Mouse (Mus musculus) adrenal gland, adult 18-20 months (tissue): ENCODE results near the gene Mrps14. TPM values are rescaled to one million over a fixed set of nuclear protein-coding genes. Genes with fewer than 3 reads are reported as not detected.

Experiments
- DNase-seq, 2 experiments: peaks; one replicate each; pipeline ENCODE4 v3.0.0; 2021 to 2022; ENCODE audit warnings: low spot score in 2 of 2
- long read RNA-seq, 2 experiments: library from polyadenylated mRNA; stranded (forward); transcript quantifications; one replicate each; pipeline ENCODE4 v2.0.0; 2021
- total RNA-seq, 2 experiments: library from RNA; stranded (reverse); gene quantifications; 1 replicate in 1 of 2; 2 replicates in 1 of 2; pipeline ENCODE4 v1.2.3; 2021

Mrps14 gene
- total RNA-seq, result 100 to 1,000 TPM; 101 TPM
- long read RNA-seq, experiment 1, transcript Mrps14-203 (3 exons, 2,999 nt), result major isoform, 43 of 45 reads
- long read RNA-seq, experiment 1, partial matches to known transcripts, result 2 of 45 reads
- long read RNA-seq, experiment 1, other reads (novel, unspliced or antisense), result 0 of 45 reads
- long read RNA-seq, experiment 2, transcript Mrps14-203 (3 exons, 2,999 nt), result major isoform, 208 of 221 reads
- long read RNA-seq, experiment 2, partial matches to known transcripts, result 5 of 221 reads
- long read RNA-seq, experiment 2, other reads (novel, unspliced or antisense), result 7 of 221 reads

GRCm38 (mm10) chr1:160194529-160195336 is at the start of gene Mrps14:
Gene Mrps14 (plus strand): TSS chr1:160195215.
- DNase-seq, result peak; percentile 95 to 96

GRCm38 (mm10) chr1:160145606-160146005 is 49.4 kb upstream of the Mrps14 start:
- DNase-seq, result no peak

DNA sequence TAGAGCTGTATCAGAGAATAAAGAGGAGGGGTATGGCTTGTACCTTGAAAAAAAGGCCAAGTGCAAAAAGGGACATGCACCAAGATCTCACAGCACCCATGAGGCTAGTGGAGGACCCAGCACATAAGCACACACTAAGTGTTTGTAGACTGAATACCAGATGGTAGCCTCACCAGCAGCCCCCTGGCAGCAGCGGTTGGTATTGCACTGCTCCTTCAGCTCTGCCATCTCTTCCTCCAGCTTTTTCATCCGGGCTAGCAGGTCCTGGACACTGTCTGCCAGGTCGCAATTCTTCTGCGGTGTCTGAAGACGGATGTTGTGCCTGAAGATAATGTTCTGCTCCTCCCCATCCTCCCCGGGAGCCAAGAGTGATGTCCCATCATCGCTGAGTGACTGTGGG is 47.7 kb upstream of the Mrps14 start:
- DNase-seq, result no peak

DNA sequence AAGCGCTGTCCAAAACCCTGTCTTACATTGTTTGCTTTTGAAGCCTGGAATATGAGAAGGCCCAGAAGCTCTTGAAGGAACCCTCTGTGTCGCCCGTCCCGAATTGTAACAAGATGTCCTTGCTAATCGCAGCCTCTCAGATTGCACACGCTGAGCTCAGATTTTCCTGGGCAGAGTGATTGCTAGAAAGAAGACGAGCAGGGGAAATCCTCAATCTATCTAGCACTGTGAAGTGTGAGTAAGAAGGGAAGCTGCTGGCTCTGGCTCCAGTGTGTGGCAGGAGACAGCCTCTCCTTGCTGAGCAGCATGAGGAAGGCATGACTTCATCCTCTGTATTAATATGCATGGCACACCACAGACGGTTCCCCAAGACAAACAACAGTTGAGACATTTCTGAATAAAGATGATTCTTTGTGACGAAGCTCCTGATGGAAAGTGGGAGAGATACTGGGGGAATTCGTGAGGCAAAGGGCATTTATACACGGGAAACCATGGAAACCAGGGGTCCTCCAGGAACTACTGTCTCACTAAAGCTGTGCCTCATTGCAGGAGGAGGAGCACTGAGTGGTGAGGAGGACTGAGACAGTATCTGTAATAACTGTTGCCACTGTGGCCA is 45.6 kb upstream of the Mrps14 start:
- DNase-seq, result no peak

GRCm38 (mm10) chr1:160150726-160151125 is 44.3 kb upstream of the Mrps14 start:
- DNase-seq, result no peak

GRCm38 (mm10) chr1:160153480-160153879 is 41.5 kb upstream of the Mrps14 start, which contains the start of gene Tnn:
Gene Tnn (minus strand): TSS chr1:160153580.
- DNase-seq, result no peak

DNA sequence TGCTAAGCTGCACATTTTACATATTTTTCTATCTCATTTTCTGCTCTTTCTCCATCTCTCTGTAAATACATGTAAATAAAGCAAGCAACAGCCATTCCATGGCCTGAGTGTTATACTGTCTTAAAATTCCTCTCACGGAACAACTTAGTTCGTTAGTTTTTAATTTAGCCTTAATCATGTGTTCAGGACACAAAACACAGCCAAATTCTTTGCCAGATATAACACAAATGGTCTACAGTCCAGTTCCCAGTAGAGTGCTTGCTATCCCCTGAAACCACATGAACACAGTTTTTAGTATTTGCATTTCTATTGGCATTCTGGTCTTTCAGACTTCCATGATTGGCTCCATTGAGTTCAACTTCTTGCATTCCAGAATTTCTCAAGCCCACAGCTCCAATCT is 36.8 kb upstream of the Mrps14 start:
- no peak for DNase-seq

GRCm38 (mm10) chr1:160166600-160166999 is 28.4 kb upstream of the Mrps14 start:
- DNase-seq, result no peak

GRCm38 (mm10) chr1:160176903-160177302 is 18.1 kb upstream of the Mrps14 start:
- no peak for DNase-seq

GRCm38 (mm10) chr1:160181216-160181615 is 13.8 kb upstream of the Mrps14 start:
- no peak for DNase-seq

- no peak for DNase-seq
Observed at GRCm38 (mm10) chr1:160184506-160184905, 10.5 kb upstream of the Mrps14 start.

GRCm38 (mm10) chr1:160195337-160195663 is 285 bp downstream of the Mrps14 start:
- DNase-seq, result no peak

DNA sequence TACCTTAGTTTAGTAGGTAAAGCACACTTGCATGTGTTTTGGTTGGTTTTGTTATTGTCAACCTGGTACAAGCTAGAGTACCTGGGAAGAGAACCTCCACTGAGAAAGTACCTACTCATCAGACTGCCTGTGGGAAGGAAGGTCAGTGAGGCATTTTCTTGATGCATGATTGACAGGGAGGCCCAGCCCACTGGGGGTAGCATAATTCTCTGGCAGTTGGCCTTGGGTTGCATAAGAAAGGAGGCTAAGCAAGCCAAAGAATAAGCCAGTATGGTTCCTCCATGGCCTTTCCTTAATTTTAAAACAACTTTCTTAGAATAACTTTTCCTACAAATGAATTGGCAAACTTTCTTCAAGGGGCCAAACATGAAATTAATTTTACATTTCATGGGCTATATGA is 10.5 kb downstream of the Mrps14 start:
- no peak for DNase-seq

GRCm38 (mm10) chr1:160209844-160210243 is 14.8 kb downstream of the Mrps14 start:
- no peak for DNase-seq

DNA sequence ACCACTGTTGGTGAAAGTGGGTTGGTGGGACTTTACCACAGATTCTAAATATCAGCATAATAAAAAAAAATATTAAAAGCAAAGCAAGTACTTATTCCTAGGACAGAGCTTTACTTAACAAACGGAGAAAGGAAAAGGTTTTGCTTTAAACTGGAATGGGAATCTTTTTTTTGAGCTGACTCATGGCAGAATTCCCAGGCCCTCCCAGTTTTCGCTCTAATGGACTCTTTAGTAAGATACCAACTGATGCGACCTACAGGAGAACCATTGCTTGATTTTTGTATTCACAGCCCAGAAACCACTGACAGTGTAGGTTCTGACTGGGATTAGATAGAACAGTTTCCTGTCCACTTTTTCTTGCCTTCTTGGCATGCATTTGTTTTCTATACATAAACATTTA is 15.6 kb downstream of the Mrps14 start:
- no peak for DNase-seq

DNA sequence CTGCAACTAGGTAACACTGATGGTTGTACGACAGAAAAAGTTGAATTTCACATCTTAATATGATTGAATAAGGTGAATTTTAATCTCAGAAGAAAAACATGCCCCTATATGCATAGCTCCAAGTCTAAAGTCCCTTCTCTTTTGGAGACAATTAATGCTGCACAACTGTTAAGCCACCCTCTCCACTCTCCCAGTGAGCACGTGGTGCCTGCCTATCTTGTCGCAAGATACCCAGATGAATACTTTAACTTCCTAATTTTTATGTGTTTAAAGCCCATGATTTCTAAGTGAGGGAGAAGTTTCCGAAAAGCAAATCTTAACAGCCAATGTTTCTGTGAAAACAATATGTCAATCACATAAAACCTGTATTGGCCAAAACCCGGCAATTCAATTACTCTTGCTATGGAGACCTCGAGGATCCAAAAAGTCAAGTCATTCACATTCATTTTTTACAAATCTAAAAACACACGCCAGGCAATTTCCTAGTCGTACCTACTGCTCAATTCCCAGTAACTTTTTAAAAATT is 16.6 kb downstream of the Mrps14 start:
- no peak for DNase-seq

- no peak for DNase-seq
Observed at GRCm38 (mm10) chr1:160212123-160212691, 17.2 kb downstream of the Mrps14 start.

- peak; percentile 100 for DNase-seq
Observed at GRCm38 (mm10) chr1:160212703-160213669, 18.0 kb downstream of the Mrps14 start, which contains the start of gene Cacybp. Gene Cacybp (minus strand): TSS chr1:160212875.

DNA sequence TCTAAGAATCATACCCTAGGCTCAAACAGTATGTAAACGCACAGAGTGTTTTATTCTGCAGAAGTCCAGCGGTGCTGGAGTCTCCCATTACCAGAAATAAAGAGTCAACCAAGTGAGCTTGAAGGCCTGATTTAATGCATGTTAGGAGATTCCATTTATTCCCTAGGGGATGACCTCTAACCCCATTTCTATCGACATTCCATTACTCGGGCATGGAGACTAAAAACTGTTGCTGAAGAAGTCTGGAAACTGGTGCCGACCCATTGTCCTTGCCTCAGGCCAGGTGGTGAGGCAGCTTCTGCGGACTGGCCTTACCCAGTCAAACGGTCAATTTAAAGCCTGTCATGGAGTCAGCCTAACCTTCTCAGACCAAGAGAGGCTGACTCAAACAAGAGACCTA is 19.2 kb downstream of the Mrps14 start:
- DNase-seq, result no peak

DNA sequence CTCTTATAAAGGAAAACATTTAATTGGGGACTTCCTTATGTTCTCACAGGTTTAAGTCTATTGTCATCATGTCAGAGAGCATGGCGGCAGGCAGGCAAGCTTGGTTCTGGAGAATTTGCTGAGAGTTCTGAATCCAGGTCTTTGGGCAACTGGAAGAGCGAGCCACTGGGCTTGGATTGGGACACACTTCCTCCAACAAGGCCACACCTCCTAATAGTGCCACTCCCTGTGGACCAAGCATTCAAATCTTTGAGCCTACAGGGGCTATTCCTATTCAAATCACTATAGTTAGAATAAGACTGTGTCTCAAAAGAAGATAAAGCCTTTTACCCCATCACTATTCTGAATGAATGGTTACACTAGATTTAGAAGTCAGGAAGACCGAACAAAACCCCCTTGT is 22.9 kb downstream of the Mrps14 start:
- no peak for DNase-seq
